Mouse (Mus musculus) cerebellum, adult 2 months (tissue): ENCODE results near the gene Rcn1.

Source experiments
- CTCF ChIP-seq: fragments of 200-500 bp; IDR thresholded peaks from 2 replicates; pipeline ENCODE4 v1.5.1; 2011; ENCODE audit warnings: low read depth, mild to moderate bottlenecking, control low read depth, low read length, moderate library complexity, borderline replicate concordance; ENCODE audit not compliant: insufficient read depth
- POLR2A ChIP-seq: fragments of 200-500 bp; IDR thresholded peaks from 2 replicates; pipeline ENCODE4 v1.6.1; 2011; ENCODE audit warnings: low read length, control low read depth, borderline replicate concordance; ENCODE audit not compliant: insufficient read depth

GRCm38 (mm10) chr2:105408511-105408910 lies 9.4 kb upstream of the Rcn1 start:
- TF ChIP-seq CTCF (no peak), POLR2A (no peak)
